Mouse (Mus musculus): ENCODE measurements at regions not wholly inside any gene's neighbourhood (a gene's known extent, or its start where the extent isn't known, plus 50 kb on each side); places are given as distances from the start of the nearest gene placed in this dataset.

DNA sequence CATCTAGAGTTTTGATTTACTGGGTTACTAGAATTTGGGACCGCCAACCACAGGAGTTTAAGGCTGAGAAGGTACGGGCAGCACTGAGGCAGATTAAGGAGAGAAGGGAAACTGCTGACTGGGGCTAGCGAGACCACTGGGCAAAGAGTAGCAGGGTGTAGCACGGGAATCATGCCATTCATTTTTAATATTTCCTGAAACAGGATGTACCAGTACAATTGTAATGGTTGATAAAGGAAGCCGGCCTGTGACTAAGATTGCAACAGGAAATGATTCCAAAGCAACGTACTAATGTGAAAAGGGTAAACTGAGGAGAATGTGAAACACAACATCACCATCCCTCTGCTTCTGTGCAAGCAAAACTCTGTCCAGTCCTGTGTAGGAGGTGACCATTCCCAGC lies 118.3 kb upstream of the Ift57 start:
- no peak for DNase-seq

DNA sequence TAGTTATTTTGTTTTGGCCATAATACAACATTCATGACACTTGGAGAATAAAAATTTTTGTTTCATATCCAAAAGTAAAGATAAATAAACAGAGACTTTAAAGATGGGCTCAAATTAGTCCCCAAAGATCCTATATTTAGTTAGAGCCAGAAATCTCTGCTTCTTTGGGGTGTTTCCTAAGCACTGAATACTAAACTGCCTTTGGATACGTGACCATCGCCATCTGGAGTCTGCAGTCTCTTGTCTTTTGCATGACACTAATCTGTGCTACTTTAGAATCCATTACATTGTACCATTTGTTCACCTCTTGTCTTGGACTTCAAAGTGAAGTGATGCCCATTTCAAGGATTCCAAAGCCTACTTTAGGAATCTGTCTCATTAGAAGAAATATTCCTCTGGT lies 92.5 kb upstream of the Ift57 start:
- DNase-seq = no peak

- no peak for DNase-seq
Observed at GRCm38 (mm10) chr16:49614801-49615200, 84.2 kb upstream of the Ift57 start.

DNA sequence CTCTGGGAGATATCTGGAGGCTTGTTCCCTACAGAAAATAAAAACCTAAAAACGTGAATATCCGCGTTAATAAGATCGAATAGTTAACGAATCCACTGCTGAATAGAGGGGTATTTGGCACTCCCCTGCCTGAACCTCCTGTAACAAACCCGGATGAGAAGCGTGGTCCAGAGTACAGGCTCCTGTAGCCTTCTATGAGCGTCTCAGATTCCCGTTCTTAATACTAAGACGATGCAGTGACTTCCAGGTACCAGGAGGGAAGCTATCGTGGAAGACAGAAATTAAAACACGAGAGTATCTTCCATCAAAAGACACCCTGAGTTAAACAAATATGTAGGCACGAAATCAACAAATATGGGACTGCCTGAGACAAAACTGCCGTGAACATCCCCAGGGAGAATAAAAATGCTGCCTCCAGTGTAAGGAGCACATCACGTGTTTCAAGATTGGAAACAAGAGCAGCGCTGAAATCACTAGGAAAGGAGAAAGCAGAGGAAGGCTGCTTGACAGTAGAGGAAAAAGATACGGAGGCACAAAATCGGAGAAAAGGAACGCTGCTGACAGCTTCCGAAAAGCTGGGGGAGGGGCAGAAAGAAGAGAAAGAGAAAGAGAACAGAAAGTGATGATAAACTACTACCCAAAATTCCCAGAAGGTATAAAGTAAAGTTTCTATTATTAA lies 83.6 kb upstream of the Ift57 start:
- DNase-seq = no peak

DNA sequence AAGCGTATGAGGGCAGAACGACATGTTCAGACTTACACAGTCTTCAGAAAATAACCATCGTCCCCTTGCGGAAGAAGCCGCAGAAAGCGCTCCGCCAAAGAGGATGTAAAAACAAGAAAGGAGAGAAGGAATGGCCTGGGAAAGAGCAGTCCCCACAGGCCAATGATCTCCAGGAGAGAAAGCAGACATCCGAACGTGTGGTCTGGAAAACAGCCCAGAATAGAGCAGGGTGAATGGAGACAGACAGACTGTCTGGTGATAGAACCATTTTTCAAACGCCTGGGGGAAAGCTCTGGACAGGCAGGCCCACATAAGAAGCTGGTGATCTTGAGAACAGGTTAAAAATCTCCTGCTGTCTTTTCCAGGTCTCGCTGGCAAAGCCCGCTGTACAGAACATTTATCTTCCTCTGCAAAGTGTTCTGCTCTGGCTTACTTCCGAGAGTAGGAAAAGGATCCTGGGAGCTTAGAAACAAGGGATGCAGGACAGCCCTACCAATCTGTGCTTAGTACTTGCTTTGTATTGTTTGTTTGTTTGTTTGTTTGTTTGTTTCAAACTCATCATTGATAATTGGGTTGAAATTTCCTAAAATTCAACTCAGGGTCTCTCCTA lies 82.7 kb upstream of the Ift57 start:
- no peak for DNase-seq

GRCm38 (mm10) chr16:49633502-49633901 lies 65.5 kb upstream of the Ift57 start:
- DNase-seq = no peak

- DNase-seq = no peak
Observed at GRCm38 (mm10) chr16:49635506-49635905, 63.5 kb upstream of the Ift57 start.

- DNase-seq = no peak
Observed at GRCm38 (mm10) chr16:49636467-49636866, 62.6 kb upstream of the Ift57 start.

GRCm38 (mm10) chr16:49642696-49643095 lies 56.3 kb upstream of the Ift57 start:
- DNase-seq = no peak

DNA sequence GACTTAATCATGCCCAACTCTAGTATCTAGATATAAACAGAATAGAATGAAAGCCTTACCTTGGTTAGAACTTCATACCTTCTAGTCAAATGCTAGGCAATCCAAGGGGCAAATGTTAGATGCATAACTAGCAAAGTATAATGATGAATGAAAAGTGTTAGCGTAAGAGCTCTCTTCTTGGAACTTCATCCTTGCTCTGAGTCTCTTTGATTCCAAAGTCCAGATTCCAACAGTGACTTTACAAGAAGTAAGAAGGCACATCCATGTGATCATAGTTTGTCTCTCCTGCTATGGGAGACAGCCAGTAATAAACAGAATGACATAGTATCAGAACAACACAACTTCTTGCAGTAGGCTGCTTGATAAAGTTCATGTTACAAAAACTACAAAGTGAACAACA lies 54.6 kb upstream of the Ift57 start:
- DNase-seq = no peak

DNA sequence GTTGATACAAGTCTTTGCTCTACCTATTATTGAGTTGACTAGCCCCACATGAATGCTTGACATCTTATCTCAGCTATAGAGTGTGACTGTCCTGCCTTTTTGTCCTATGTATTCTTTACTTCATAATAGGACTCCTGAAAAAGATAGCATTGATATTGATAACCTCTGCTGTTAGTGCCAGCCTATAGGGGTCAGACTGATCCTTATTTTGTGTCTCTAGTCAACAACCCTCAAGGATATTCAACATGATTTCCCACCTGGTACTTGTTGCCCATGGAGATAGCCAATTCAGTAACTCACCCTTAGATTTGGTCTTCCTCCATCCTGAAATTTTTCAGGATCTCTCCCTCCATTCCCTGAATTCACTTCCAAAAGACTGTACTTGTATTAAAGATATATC lies 52.6 kb upstream of the Ift57 start:
- no peak for DNase-seq

All from retina, postnatal 1 day (tissue).